Mouse (Mus musculus) lung, adult 2 months (tissue): ENCODE measurements at regions not wholly inside any gene's neighbourhood (a gene's known extent, or its start where the extent isn't known, plus 50 kb on each side); places are given as distances from the start of the nearest gene placed in this dataset.

Source experiments
- CTCF ChIP-seq: fragments of 200-500 bp; IDR thresholded peaks from 2 replicates; pipeline ENCODE4 v1.5.1; 2011; ENCODE audit warnings: mild to moderate bottlenecking, low read length, control low read depth; ENCODE audit not compliant: insufficient read depth
- POLR2A ChIP-seq: fragments of 200-500 bp; IDR thresholded peaks from 2 replicates; pipeline ENCODE4 v1.6.1; 2011; ENCODE audit warnings: low read depth, mild to moderate bottlenecking, control low read depth, low read length, borderline replicate concordance; ENCODE audit errors: extremely low read depth

- TF ChIP-seq POLR2A, result no peak
- no peak for TF ChIP-seq CTCF
Observed at GRCm38 (mm10) chr10:98786089-98786488, 128.1 kb upstream of the Atp2b1 start.
